Mouse (Mus musculus): ENCODE measurements at regions not wholly inside any gene's neighbourhood (a gene's known extent, or its start where the extent isn't known, plus 50 kb on each side); places are given as distances from the start of the nearest gene placed in this dataset.

DNA sequence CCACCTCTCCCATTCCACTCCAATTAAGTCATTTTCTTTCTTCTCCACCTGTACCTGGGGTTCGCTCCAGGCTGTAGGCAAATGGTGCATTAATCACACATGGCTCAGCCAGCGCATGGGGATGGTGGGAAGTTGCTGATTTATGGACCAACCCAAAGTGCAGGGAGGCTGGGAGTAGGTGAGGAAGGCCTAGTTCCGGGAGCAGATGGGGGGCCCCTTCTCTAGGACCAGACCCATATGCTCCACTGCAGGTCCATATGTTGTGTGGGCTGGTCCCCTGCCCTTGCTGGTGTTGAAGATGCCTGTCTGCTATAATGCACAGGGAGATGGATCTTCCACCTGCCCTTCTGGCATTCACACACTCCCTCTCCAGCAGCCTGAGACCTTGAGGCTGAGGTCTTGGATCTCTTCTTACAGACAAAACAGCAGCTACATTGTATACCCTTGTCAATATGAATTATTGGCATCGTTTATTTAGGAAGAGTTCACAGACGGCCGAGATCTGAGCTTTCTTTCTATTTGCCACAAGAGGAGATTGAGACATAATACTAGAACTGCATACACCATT lies 493.5 kb downstream of the Dhx35 start:
- Histone ChIP-seq H3K27ac (ENCODE audit: insufficient read depth, low read length) (no peak overlapping the region), H3K4me3 (ENCODE audit: insufficient read depth, low read length) (no peak overlapping the region), H3K4me1 (ENCODE audit: control insufficient read depth, insufficient read depth, low read length) (no peaks in the 10 kb centered on the region)
- TF ChIP-seq CTCF (IDR thresholded peaks at IDR 0.05; ENCODE audit: extremely low read depth, insufficient read depth, low read length) (no peak), POLR2A (IDR thresholded peaks at IDR 0.05; ENCODE audit: extremely low read depth, insufficient read depth, low read length) (no peak)

DNA sequence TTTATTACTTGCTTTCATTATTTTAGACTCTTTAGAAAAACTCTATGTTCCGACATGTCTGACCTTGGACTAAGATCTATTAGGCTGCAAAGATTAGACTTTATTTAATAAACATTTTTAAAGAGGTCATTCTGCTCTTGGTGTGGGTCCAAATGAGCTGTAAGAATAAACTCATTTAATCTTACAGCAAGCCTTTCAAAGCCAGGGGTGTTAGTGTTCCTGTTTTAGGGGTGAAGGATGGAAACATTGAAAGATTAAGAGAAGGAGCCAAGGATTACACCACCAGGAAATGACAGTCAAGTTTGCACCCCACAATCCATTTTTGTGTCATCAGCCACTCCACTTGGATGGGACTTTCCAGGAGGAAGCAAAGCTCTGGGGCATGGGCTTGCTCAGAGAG lies 495.5 kb downstream of the Dhx35 start:
- Histone ChIP-seq H3K27ac (ENCODE audit: insufficient read depth, low read length) (no peak overlapping the region), H3K4me3 (ENCODE audit: insufficient read depth, low read length) (no peak overlapping the region), H3K4me1 (ENCODE audit: control insufficient read depth, insufficient read depth, low read length) (no peaks in the 10 kb centered on the region)
- no peak for TF ChIP-seq POLR2A (IDR thresholded peaks at IDR 0.05; ENCODE audit: extremely low read depth, insufficient read depth, low read length)
- no peak for TF ChIP-seq CTCF (IDR thresholded peaks at IDR 0.05; ENCODE audit: extremely low read depth, insufficient read depth, low read length)

DNA sequence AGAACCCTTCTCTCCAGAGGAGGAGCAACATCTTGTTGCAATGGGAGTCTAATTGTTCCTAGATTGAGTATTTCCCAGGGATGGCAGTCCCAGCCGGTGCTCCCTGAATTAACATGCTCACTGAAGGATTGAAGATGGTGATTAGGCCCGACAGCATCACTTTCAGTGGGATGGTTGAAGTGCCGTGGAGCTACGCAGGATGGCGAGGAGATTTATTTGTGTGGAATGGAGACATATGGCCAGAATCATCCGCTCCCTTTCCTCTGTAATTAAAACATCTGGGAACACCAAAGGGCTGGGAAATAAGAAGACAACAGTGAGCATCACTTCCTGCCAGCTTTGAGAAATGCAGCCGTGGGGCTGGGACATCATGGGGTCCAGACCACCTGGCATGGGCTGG lies 512.4 kb downstream of the Dhx35 start:
- Histone ChIP-seq H3K27ac (ENCODE audit: insufficient read depth, low read length) (no peak overlapping the region), H3K4me1 (ENCODE audit: control insufficient read depth, insufficient read depth, low read length) (no peaks in the 10 kb centered on the region), H3K4me3 (ENCODE audit: insufficient read depth, low read length) (no peak overlapping the region)
- TF ChIP-seq CTCF (IDR thresholded peaks at IDR 0.05; ENCODE audit: extremely low read depth, insufficient read depth, low read length) (no peak), POLR2A (IDR thresholded peaks at IDR 0.05; ENCODE audit: extremely low read depth, insufficient read depth, low read length) (no peak)

DNA sequence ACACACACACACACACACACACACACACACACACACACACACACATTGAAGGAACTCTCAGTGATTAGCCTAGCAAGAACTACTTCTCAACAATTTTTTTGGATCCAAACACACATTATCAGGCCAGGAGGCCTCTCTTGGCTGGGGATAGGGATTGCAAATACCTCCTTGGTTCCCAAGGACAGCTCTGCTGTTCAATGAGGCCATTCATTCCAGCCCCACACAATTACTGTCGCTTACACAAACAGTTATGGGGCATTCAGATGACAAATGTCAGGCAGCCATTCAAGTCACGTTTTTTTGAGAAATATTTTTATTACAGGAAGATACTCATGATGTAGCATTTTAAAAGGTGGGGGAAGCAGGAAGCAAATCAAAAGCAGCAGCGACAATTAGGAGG lies 540.1 kb downstream of the Dhx35 start:
- Histone ChIP-seq H3K27ac (ENCODE audit: insufficient read depth, low read length) (no peak overlapping the region), H3K4me1 (ENCODE audit: control insufficient read depth, insufficient read depth, low read length) (no peaks in the 10 kb centered on the region), H3K4me3 (ENCODE audit: insufficient read depth, low read length) (no peak overlapping the region)
- TF ChIP-seq CTCF (IDR thresholded peaks at IDR 0.05; ENCODE audit: extremely low read depth, insufficient read depth, low read length) (no peak), POLR2A (IDR thresholded peaks at IDR 0.05; ENCODE audit: extremely low read depth, insufficient read depth, low read length) (no peak)

DNA sequence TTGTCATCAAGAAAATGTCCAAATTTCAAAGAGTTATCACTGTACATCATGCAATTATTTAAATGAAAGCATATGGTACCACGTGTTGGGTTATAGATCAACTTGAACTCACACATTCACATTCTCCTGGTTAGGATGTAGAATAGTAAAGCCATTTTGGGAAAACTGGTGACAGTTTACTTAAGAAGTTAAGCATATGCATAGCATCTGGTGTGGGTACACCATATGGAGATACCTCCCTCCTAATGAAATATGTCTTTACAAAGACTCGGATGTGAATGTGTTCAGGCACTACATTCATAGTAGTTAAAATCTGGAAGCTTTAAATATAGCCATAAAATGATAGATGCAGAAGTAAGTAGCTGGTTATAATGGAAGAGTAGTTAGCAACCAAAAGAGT lies 542.0 kb downstream of the Dhx35 start:
- no peaks in the 10 kb centered on the region for H3K4me1 ChIP-seq (ENCODE audit: control insufficient read depth, insufficient read depth, low read length)
- TF ChIP-seq CTCF (IDR thresholded peaks at IDR 0.05; ENCODE audit: extremely low read depth, insufficient read depth, low read length) (no peak), POLR2A (IDR thresholded peaks at IDR 0.05; ENCODE audit: extremely low read depth, insufficient read depth, low read length) (no peak)
- no peak overlapping the region for H3K27ac ChIP-seq (ENCODE audit: insufficient read depth, low read length)
- no peak overlapping the region for H3K4me3 ChIP-seq (ENCODE audit: insufficient read depth, low read length)

DNA sequence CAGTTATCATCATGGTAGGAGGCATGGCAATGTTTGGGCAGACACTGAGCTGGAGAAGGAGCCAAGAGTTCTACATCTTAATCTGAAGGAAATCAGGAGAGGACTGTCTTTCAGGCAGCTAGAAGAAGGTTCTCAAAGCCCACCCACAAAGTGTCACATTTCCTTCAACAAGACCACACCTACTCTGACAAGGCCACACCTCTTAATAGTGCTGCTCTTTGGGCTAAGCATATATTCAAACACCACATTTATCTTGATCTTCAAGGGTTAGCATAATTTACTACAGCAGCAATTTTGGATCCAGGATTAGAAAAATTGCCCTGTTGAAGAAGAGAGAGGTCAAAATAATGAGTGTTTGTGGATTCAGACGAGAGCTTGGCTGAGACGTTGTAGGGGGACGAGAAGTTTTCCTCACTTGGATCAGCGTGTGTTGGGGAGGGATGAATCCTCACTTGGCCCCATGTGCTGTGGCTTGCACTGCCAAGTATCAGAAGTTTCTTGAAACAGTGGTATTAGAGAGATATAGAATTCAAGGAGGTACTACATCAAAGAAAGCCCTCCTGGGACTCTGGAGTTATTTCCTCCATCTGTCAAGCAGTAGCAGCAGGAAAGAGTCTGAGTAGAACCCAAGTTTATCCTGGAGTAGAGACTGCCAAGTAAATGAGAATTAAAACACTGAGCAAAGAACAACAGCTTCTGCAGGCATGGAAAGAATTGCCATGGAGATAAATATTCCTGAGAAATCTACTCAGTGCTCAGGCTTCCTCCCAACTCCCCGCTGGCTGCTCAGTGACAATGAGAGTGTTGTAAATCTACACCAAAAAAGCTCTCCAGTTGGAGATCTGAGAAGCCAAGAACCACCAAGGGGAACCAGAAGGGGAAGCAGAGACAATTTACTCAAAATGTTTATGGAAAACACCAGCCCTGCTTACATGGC lies 549.3 kb downstream of the Dhx35 start:
- no peak overlapping the region for H3K27ac ChIP-seq (ENCODE audit: insufficient read depth, low read length)
- peaks cover 2% of the 10 kb centered on the region for H3K4me1 ChIP-seq (ENCODE audit: control insufficient read depth, insufficient read depth, low read length)
- no peak overlapping the region for H3K4me3 ChIP-seq (ENCODE audit: insufficient read depth, low read length)
- TF ChIP-seq CTCF (IDR thresholded peaks at IDR 0.05; ENCODE audit: extremely low read depth, insufficient read depth, low read length) (no peak), POLR2A (IDR thresholded peaks at IDR 0.05; ENCODE audit: extremely low read depth, insufficient read depth, low read length) (no peak)

DNA sequence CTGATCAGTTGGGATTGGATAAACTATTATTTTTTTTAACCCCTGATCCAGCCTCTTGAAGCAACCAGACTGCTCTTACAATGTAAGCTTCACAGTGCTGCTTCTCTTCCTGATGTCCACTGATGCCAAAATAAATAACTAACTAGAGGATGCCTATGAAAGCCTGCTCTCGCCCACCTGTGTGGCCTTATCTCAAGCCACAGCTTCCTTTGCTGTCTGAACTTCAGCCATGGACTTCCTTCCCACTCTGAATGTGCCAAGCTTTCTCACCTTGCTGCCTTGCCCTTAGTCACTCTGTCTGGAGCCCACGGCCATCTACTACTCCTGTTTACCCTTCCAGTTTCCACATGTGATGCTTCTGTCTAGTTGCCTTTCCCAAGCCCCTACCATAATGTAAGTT lies 559.6 kb downstream of the Dhx35 start:
- no peak for TF ChIP-seq POLR2A (IDR thresholded peaks at IDR 0.05; ENCODE audit: extremely low read depth, insufficient read depth, low read length)
- TF ChIP-seq CTCF (IDR thresholded peaks at IDR 0.05; ENCODE audit: extremely low read depth, insufficient read depth, low read length): no peak
- Histone ChIP-seq H3K4me3 (ENCODE audit: insufficient read depth, low read length) (no peak overlapping the region), H3K4me1 (ENCODE audit: control insufficient read depth, insufficient read depth, low read length) (no peaks in the 10 kb centered on the region), H3K27ac (ENCODE audit: insufficient read depth, low read length) (no peak overlapping the region)

DNA sequence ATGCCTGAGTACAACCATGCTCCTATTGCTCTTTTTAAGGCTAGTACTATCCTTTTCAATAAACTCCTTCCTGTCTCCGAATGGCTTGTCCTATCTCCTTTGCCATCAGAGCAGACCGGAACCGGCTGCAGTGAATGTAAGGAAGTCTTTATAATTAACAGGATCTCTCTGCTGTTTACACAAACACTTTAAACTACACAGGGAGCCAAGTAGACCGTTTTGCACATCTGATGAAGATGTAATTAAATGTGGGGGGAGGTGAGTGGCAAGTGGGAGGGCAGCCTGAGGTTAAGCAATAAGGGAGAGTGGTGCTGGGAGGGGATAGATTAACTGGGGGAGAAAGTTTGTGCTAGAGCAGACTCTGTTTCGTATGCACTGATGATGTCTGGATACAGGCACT lies 561.9 kb downstream of the Dhx35 start:
- H3K4me1 ChIP-seq (ENCODE audit: control insufficient read depth, insufficient read depth, low read length): no peaks in the 10 kb centered on the region
- no peak for TF ChIP-seq CTCF (IDR thresholded peaks at IDR 0.05; ENCODE audit: extremely low read depth, insufficient read depth, low read length)
- no peak for TF ChIP-seq POLR2A (IDR thresholded peaks at IDR 0.05; ENCODE audit: extremely low read depth, insufficient read depth, low read length)
- no peak overlapping the region for H3K4me3 ChIP-seq (ENCODE audit: insufficient read depth, low read length)
- no peak overlapping the region for H3K27ac ChIP-seq (ENCODE audit: insufficient read depth, low read length)

DNA sequence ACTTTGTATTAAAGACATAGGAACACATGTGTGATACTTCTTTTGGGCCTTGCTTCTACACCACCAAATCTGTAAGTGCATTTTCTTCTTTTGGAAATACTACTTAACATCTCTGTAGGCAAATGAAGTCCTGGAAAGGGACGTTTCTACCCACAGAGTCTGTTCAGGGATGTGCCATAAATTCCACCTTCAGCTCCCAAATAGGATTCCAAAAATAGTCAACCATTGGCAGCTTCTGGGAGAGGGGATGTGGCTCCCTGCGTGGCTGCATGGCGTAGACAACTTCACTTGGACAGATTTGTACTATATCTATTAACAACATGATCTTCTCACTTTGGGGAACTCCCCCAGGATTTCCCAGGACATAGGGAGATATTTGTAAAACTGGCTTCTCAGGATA lies 566.8 kb downstream of the Dhx35 start:
- Histone ChIP-seq H3K4me3 (ENCODE audit: insufficient read depth, low read length) (no peak overlapping the region), H3K4me1 (ENCODE audit: control insufficient read depth, insufficient read depth, low read length) (no peaks in the 10 kb centered on the region), H3K27ac (ENCODE audit: insufficient read depth, low read length) (no peak overlapping the region)
- no peak for TF ChIP-seq CTCF (IDR thresholded peaks at IDR 0.05; ENCODE audit: extremely low read depth, insufficient read depth, low read length)
- no peak for TF ChIP-seq POLR2A (IDR thresholded peaks at IDR 0.05; ENCODE audit: extremely low read depth, insufficient read depth, low read length)

DNA sequence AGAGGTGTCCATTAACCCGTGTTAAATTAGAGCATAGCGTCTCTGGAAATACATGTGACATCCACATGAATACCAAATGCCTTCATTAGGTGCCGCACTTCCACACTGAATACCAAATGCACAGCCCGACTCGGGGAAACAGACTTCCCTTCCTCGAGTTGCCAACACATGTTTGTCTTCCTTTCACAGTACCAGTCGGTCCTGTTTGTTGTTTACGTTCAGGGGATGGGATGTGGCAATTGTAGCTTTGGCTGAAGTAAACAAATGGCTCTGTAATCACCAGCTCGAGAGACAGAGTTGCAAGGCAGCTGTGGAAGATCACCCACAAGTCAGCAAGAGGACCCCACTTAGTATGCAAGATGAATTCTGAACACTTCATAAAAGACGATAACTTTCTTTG lies 598.3 kb downstream of the Dhx35 start:
- Histone ChIP-seq H3K4me1 (ENCODE audit: control insufficient read depth, insufficient read depth, low read length) (no peaks in the 10 kb centered on the region; the same call in 1 of the 2 replicates), H3K4me3 (ENCODE audit: insufficient read depth, low read length) (no peak overlapping the region), H3K27ac (ENCODE audit: insufficient read depth, low read length) (no peak overlapping the region)
- TF ChIP-seq POLR2A (IDR thresholded peaks at IDR 0.05; ENCODE audit: extremely low read depth, insufficient read depth, low read length) (no peak), CTCF (IDR thresholded peaks at IDR 0.05; ENCODE audit: extremely low read depth, insufficient read depth, low read length) (no peak)

Measured in cortical plate, adult 2 months (tissue).